Mouse (Mus musculus): Measurements from ENCODE around the gene Dstyk.

Gene Dstyk

GRCm38 (mm10) chr1:132388813-132389803 is 28.2 kb upstream of the Dstyk start:
- DNase-seq: peak; percentile 34

- peak; percentile 88 to 91 for DNase-seq
Measured at GRCm38 (mm10) chr1:132389886-132390585, 27.3 kb upstream of the Dstyk start.

DNA sequence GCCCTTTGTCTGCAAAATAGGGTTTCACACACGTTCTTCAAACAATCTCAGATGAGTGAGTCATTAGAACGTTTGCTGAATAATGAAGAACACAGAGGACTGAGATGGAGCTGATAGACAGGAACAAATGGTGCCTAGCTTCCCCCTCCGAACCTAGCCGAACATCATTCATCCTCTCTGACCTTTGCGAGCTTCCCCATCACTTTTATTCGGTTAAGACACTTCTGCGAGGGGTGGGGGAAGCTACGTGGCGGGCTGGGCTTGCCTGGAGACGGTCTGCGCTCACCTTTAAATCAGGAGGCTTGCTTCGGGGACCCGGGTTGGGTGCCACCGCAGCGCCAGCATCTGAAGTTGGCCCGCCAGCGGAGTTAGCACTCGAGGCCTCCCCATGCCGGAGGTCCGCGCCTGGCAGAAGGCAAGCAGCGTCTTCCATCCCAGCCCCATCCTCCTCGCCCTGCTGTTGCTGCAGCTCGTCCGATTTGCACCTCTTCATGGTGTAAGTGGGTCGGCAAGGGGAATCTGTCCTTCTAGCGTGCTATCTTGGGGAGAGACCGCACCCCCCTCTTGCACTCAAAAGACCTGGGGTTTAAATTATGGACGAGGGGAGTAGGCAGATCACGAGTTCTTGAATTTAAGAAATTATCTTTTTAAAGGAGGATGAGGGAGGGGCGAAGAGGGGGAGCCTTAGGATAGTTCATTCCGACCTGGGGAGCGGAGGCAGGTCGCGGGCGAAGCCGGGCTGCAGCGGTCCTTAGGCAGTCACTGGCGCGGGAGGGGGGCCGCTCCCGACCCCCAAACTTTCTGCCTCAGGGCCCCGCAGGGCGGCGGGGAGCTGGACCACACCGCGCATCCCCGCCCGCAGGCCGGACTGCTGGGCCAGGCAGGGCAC is 26.4 kb upstream of the Dstyk start, which contains the start of gene Tmcc2:
Tmcc2 (minus strand) TSS at position 591 of the 889 bp plus-strand sequence.
- DNase-seq: peak; percentile 75 to 76

DNA sequence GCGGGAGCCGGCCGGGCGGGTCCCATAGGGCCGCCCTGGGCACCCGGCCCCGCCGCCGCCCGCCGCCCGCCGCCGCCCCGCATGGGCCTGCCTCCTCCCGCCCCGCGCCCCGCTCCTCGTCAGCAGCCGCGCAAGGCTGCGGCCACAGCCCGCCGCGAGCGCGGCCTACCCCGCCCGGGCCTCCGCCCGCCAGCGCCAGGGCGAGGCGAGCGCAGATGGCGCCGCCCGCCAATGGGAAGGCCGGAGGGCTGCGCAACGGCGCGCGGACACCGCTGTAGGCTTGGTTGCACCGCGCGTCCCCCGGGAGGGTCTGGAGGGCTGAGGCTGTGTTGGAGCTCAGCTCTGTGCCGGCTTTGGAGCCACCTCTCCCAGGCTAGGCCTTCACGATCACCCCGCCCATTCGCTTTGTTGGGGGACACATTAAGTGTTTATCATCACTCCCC is 25.8 kb upstream of the Dstyk start:
- DNase-seq: peak; percentile 92 to 93

- no peak for DNase-seq
Measured at GRCm38 (mm10) chr1:132392872-132393271, 24.5 kb upstream of the Dstyk start.

GRCm38 (mm10) chr1:132396705-132397104 is 20.6 kb upstream of the Dstyk start:
- DNase-seq: no peak

- no peak for DNase-seq
Measured at GRCm38 (mm10) chr1:132400538-132400937, 16.8 kb upstream of the Dstyk start.

DNA sequence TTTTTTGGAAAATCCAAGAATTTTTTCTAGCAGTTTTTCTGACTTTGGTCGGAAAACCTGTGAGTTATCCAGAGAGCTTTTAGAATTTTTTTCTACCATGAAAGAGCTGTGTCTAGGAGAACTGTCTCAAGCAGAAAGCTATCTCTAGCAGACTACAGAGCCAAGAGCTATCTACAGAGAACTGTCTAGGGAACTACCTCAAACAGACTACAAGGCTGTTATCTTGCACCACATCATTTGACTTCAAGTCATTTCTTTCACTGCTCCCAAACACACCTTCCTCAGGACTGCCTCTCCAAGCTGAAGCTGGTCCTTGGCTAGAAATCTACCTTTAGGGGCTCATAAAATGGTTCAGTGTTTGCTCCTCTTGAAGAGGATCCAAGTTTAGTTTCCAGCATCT is 15.5 kb upstream of the Dstyk start:
- no peak for DNase-seq

GRCm38 (mm10) chr1:132410657-132411056 is 6.7 kb upstream of the Dstyk start:
- no peak for DNase-seq

DNA sequence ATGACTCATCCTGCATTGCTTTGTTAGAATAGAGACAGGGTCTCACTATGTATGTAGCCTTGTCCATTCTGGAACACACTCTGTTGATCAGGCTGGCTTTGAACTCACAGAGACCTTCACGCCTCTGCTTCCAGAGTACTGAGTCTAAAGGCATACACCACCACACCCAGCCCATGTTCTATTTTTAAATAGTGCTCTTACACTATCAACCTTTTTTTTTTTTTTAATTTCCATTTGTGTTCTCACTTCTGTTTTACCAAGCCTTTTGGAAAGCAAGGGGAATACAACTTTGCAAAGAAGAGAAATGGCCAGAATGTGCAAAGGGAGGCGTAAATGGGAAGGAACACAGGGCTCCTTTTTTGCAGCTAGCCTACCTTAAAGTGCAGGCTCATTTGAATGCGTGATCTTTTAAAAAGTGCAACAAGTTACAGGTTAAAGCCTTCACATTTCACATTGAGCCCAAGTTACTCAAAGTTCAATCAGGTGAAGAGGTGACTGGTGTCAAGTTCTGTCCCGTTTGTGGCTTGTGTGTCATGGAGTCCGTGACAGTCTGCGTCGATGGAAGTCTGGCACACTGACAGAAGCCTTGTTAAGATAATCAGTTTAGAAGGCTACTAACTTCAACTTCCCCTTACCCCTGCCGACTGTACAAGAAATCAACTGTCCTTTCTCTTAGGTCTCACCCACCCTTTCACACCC is 962 bp upstream of the Dstyk start:
- DNase-seq: peak in 1 of 2 experiments; percentile 20

- DNase-seq: no peak
Measured at GRCm38 (mm10) chr1:132416943-132417290, 438 bp upstream of the Dstyk start.

GRCm38 (mm10) chr1:132420206-132420605 is 2.9 kb downstream of the Dstyk start:
- no peak for DNase-seq

DNA sequence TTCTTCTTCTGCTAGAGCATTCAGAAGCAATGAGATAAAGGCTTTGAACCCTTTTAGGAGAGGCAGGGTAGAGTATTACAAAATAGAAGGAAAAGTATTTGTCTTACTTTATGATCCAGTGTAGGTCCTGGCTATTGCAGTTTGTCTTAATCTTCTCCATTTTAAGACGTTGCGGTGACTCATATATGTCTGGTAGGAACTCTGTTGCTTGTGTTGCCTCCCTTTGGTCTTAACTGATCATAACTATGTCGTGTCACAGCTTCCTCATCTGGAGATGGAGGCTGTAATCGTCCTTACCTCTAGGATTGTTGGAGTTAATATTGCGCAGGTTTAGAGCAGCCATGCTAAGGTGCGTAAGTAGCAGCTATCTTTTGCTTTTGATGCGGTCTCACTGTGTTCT is 3.3 kb downstream of the Dstyk start:
- DNase-seq: no peak

DNA sequence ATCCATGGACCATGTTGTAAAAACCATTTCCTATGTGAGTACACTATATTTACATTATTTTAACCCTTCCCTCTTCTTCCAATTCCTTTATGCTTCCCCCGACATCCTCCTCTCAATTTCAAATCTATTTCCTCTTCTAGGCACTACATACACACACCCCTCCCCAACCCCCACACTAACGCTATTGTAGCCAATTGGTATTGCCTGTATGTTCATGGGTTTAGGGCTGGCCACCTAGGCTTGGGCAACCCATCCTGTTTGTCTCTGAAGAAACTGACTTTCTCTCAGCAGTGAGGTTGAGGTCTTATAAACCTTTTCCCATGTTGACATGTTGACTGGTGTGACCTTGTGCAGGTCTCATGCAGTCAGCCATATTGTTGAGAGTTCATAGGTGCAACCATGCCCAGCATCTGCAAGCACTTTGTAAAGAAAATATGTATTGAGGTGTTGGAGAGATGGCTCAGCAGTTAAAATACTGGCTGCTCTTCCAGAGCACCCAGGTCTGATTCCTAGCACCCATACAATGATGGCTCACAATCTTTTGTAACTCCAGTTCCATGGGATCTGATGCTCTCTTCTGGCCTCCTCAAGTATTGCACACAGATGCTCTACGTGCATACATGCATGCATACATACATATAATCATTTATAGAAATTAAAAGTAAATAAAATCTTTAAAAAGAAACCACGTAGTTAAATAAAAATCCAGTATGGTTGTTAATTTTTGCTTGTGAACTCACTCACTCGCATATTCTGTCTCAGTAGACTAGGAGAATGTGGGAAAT is 5.7 kb downstream of the Dstyk start:
- no peak for DNase-seq

DNA sequence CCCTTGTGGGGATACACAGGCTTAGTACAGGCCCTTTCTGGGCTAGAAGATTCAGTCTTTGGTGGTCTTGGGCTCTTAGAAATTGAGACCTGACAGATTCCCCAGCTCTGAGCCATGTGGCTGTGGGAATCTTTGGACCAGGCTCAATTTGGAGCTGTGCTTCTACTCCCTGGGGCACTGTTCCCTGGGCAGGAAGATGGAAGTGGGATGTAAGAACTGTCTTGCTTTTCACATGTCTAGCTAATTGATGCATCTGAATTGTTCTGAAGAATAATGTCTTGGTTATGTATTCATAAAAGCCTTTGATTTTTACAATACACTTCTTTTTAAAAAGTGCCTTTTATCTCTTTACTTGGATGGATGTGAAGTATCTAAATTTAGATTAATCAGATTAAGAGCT is 8.2 kb downstream of the Dstyk start:
- DNase-seq: no peak

DNA sequence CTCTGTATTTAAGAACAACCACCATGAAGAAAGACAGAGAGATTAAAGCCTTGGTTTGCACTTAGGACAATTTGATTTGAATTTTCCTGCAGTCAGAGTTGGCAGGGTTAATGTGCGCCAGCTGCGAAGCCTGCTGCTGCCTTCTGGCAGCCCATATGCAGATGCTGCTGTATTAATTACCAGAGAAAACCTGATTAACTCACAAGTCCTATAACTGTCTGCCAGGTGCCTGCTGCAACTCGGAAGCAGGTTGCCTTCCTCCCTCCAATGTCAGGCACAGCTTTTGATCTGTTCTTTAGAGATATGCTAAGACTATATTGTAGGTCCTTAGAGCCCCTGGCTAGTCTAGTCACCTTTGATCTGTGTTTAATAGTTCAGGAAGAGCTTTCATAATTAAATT is 13.5 kb downstream of the Dstyk start:
- peak; percentile 25 to 34 for DNase-seq

DNA sequence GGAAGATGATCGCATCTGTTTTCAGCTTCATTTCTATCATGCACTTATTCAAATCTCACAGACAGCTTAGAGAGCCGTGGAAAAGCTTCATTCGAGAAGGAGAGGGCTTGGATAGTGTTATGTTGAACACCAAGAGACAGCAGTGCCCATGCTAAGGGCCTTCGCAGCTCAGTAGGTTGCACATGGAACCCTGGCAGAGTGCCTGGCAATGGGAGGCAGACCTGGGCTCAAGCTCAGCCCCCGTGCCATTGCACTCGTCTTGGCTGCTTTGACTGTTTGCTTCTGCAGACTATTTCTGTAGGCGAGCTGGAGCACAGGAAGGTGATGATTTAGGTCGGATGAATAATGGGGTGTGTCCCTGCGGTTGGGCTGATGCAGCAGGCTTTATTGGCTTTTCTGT is 14.4 kb downstream of the Dstyk start:
- DNase-seq: peak; percentile 62 to 80

GRCm38 (mm10) chr1:132433349-132433748 is 16.0 kb downstream of the Dstyk start:
- no peak for DNase-seq

- DNase-seq: no peak
Measured at GRCm38 (mm10) chr1:132434032-132434431, 16.7 kb downstream of the Dstyk start.

DNA sequence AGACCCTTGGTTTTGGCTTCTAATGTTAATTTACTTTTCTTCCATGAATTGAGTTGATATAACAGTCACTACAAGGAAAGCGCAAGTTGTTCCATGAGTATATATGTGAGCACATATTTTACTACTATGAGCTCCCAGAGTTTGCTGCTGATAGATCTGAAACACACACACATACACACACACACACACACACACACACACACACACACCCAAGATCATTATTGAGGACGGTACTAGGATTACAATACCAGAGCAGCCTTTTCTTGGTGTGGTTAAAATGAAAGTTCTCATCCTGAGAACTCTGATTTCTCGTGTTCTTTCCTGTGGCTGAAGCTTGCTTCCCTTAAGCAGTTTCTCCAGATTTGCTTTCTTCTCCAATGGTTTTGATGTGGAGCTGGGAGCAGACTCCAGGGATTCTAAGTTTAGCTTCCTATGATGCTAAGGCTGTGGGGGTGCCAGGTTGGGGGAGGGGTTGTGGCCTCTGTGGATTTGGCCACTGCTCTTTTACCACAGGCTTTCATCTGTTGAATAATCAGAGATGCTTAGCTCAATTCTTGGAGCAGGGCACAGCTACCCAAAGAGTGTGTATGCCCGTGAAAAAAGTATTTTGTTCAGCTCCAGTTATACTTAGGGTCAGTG is 19.1 kb downstream of the Dstyk start:
- peak in 1 of 2 experiments; percentile 22 for DNase-seq

DNA sequence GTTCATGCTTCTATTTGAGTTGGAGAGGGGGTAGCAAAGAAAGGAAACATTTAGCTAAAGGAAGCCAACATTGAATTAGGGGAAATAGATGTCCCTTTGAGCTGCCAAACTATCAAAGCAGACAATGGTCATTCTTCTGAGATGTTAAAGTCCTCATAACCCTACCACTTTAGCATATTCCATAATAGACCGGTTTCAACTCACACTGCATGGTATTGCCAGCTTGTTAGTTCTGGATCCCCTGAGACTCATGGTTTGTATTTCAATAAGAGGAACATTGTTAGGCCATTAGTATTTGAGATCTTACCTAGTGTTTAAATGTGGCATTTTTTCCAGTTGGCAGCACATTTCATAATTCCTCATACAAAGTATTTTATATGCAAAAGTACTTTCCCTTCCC is 19.6 kb downstream of the Dstyk start:
- no peak for DNase-seq

Measured in cerebellum, postnatal 25 days (tissue).